Mouse (Mus musculus): Measurements from ENCODE around the gene Cd2bp2.

The Cd2bp2 gene

GRCm38 (mm10) chr7:127217901-127218642 lies 22.2 kb upstream of the Cd2bp2 start:
- no peak for DNase-seq (ENCODE audit: low spot score)

DNA sequence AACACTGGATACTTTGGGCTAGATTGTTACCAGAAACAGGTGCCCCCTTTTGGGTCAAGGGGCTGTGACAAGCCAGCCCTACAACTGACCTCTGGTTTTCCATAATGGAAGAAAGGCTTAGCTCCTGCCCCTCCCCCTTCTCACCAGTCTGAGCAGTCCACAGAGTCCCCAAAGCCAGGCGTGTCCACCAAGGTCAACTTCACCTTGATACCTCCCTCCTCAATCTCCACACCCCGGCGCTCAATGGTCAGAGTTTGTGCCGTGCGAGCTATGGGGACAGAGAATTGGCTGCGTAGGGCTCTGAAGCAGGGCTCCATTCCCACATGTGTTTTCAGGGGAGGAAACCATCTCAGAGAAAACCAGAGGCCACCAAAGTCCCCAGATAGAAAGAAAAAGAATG lies 21.6 kb upstream of the Cd2bp2 start:
- no peak for DNase-seq (ENCODE audit: low spot score)

- DNase-seq (ENCODE audit: low spot score): no peak
Observed at GRCm38 (mm10) chr7:127216307-127216706, 20.5 kb upstream of the Cd2bp2 start.

DNA sequence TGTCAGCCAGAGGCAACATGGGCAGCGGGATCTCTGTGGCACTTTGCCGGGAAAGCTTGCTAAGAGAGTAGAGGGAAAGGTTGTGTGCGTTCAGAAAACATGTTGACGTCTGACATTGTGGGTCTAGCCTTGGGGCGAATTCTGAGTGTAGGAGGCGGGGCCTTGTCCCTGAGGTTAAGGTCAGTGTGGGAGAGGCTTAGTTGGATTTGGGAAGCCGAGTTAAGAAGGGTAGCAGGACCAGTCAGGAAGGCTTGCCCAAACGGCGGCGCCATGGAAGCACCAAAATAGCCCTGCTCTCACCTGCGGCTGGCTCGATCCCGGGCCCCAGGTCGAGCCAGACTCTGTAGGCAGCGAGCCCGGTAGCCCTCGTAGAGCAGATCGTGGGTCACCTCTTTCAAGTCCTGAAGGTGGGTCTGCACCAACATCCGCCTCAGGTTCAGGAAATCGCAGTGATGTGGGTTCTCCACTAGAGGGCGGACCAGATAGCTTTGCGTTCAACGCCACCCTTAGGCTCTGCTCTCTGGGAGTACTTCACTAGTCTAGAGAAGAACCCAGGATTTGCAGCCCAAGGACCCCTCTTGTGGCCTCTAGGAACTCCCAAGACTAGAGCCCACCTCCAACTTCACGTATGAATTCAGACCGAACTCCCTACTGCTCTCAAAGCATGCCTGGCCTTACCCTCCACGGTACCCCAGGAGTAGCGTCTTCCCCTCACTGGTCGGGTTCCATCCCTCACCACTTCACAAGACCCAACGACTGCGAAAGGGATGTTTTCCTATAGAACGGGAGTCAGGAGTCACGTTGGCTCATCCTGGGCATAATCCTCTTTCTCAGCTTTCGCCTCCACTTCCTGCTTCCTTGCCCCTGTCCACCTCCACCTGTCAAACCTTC lies 19.4 kb upstream of the Cd2bp2 start:
- DNase-seq (ENCODE audit: low spot score): peak; percentile 67

- no peak for DNase-seq (ENCODE audit: low spot score)
Observed at GRCm38 (mm10) chr7:127214521-127214920, 18.7 kb upstream of the Cd2bp2 start.

- DNase-seq (ENCODE audit: low spot score): no peak
Observed at GRCm38 (mm10) chr7:127213930-127214329, 18.1 kb upstream of the Cd2bp2 start.

GRCm38 (mm10) chr7:127213485-127213884 lies 17.6 kb upstream of the Cd2bp2 start:
- no peak for DNase-seq (ENCODE audit: low spot score)

GRCm38 (mm10) chr7:127212432-127213250 lies 16.8 kb upstream of the Cd2bp2 start:
- no peak for DNase-seq (ENCODE audit: low spot score)

- no peak for DNase-seq (ENCODE audit: low spot score)
Observed at GRCm38 (mm10) chr7:127211014-127211745, 15.3 kb upstream of the Cd2bp2 start.

GRCm38 (mm10) chr7:127210266-127210665 lies 14.4 kb upstream of the Cd2bp2 start:
- no peak for DNase-seq (ENCODE audit: low spot score)

DNA sequence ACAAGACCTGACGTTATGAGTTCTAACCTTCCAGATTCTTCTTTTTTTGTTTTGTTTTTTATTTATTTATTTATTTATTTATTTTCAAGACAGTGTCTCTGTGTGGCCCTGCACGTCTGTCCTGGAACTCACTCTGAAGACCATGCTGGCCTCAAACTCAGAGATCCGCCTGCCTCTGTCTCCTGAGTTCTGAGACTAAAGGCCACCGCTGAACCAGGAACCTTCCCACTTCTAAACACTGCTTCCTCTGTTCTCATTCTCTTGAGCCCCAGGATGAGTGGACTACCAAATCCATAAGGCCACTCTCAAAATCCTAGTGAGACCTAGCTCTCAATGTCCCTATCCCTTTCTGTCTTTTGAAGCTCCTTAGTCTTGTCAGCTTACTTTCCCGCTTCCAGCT lies 14.0 kb upstream of the Cd2bp2 start:
- DNase-seq (ENCODE audit: low spot score): no peak

DNA sequence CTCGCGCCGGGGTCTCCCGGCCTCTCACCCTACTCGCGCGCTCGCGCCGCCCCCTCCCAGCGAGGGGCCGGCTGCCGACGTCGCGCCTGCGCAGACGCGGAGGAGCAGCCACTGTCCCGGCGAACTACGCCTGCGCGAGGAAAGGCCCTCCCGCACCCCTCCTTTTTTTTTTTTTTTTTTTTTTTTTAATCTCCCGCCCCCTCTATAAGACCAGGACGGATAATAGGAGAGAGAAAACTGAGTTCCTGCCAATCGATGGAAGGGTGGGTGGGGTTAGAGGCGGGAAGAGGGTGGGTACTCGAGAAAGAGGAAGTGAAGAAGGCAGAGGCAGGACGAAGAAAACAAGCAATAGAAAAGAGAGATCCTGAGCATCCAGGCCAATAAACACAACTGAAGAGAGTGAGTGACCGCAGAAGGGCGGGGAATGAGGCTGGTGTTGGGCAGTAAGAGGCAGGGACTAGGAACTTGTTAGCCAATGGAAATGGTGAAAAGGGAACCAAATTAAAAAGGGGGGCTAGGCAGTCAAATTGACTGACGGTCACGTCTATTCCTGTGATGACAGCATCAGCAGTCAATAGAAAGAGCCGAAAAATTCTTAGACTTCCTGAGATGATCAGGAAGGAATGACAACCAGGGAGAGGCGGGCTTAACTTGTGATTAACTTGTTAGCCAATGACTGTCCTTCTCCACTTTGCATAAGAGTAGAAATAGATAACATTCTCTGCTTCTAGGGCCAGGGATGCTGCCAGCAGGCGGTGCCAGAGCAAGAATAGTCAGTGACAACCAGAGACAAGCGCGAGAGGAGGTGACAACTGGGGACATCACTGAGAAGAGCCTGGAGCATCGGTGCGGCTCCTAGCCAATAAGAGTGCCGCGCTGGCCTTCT lies 12.9 kb upstream of the Cd2bp2 start, which contains the start of gene Mylpf:
TSS of gene Mylpf (plus strand) at position 338 of the 886 bp plus-strand sequence.
- peak; percentile 92 for DNase-seq (ENCODE audit: low spot score)

GRCm38 (mm10) chr7:127208295-127208552 lies 12.4 kb upstream of the Cd2bp2 start, which contains the start of gene Tbc1d10b:
Gene Tbc1d10b (minus strand): TSS chr7:127208468.
- DNase-seq (ENCODE audit: low spot score): no peak

GRCm38 (mm10) chr7:127207374-127208294 lies 11.8 kb upstream of the Cd2bp2 start:
- no peak for DNase-seq (ENCODE audit: low spot score)

- no peak for DNase-seq (ENCODE audit: low spot score)
Observed at GRCm38 (mm10) chr7:127206606-127207005, 10.8 kb upstream of the Cd2bp2 start.

DNA sequence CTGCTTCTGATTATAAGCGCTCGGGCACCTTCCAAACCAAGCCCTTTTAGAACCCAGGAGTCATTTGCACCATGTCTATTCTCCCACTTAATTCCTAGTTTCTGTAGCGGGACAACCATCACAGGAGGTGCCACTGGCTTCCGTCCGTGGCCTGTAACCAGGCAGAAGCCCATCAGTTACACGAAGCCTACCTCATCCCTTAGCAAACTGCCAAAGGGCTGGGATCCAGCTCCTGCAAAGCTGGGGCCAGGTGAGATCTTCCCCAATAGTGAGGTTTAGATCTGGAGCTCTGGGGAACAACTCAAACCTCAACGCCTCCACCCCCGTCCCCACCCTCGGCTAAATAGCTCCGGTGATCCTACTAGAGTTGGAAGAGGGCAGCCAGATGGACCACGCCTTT lies 634 bp upstream of the Cd2bp2 start:
- DNase-seq (ENCODE audit: low spot score): no peak

DNA sequence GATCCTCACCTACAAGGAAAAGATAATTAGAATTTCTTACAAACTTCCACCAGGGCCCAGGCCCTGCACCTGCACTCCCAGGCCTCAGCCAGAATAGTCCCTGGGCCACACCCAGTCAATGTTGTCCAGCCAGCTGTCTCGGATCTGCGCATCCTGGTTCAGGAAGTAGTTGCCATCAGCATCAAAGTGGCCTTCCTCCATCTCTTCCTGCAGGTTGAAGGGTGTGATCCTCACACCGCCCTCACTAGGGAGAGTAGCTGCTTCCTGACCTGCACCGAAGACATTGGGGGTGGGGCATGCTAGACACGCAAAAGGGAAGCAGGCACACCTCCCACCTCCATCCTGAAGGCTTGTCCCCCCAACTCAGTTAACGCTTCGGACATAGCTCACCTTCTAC lies 1.2 kb downstream of the Cd2bp2 start:
- DNase-seq (ENCODE audit: low spot score): no peak

GRCm38 (mm10) chr7:127194011-127194632 lies 1.7 kb downstream of the Cd2bp2 start:
- DNase-seq (ENCODE audit: low spot score): no peak

DNA sequence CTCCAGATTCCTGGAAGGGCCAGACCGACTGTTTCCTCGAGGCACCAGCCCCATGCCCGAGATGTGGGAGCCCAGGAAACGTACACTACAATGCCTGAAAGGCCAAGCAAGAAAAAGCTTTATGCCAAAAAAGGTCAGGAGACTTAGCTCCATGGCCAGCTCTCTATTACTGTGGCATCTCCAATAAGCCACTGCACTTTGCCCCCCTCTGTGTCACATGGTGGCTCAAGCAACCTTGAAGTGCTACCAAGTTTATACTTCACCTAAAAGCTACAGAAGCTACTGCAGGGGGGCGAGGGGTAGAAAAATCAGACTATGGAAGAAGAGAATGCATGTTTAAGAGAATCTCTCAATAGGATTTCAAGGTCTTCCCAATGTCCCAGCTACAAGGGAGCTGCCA lies 2.9 kb downstream of the Cd2bp2 start:
- no peak for DNase-seq (ENCODE audit: low spot score)
